Mouse (Mus musculus): Measurements from ENCODE around the gene Qser1. TPM values are rescaled to one million over a fixed set of nuclear protein-coding genes. Genes with fewer than 3 reads are reported as not detected.

Gene Qser1
- polyA plus RNA-seq, 1 experiment = 0.02 TPM

GRCm38 (mm10) chr2:104722021-104722420 is 94.5 kb downstream of the Qser1 start:
- no peaks in the 10 kb centered on the region for H3K4me1 ChIP-seq (ENCODE audit: control insufficient read depth)
- no peaks in the 10 kb centered on the region for H3K27me3 ChIP-seq (ENCODE audit: control insufficient read depth)
- H3K36me3 ChIP-seq (ENCODE audit: control insufficient read depth) = no peaks in the 10 kb centered on the region
- no peak overlapping the region for H3K4me3 ChIP-seq (replicated peaks)
- TF ChIP-seq GATA1 (IDR thresholded peaks at IDR 0.05; ENCODE audit: low read length) (no peak), TAL1 (IDR thresholded peaks at IDR 0.05; ENCODE audit: low read length) (no peak)
- H3K9me3 ChIP-seq (ENCODE audit: control insufficient read depth, low read length) = no peaks in the 10 kb centered on the region

- no peak overlapping the region for H3K4me3 ChIP-seq (replicated peaks)
These were observed 98.7 kb downstream of the Qser1 start for GRCm38 (mm10) chr2:104717827-104718226.

GRCm38 (mm10) chr2:104717231-104717735 is 99.3 kb downstream of the Qser1 start:
- H3K4me3 ChIP-seq (replicated peaks) = no peak overlapping the region
- H3K4me1 ChIP-seq (ENCODE audit: control insufficient read depth) = peaks cover 3% of the 10 kb centered on the region
- H3K9me3 ChIP-seq (ENCODE audit: control insufficient read depth, low read length) = no peaks in the 10 kb centered on the region
- no peak for TF ChIP-seq TAL1 (IDR thresholded peaks at IDR 0.05; ENCODE audit: low read length)
- no peak for TF ChIP-seq GATA1 (IDR thresholded peaks at IDR 0.05; ENCODE audit: low read length)
- H3K27me3 ChIP-seq (ENCODE audit: control insufficient read depth) = peaks cover 9% of the 10 kb centered on the region
- H3K36me3 ChIP-seq (ENCODE audit: control insufficient read depth) = no peaks in the 10 kb centered on the region

More at GRCm38 (mm10) chr2:104717827-104718226, 98.7 kb downstream of the Qser1 start:
- H3K4me1 ChIP-seq (ENCODE audit: control insufficient read depth) = no peaks in the 10 kb centered on the region
- TF ChIP-seq GATA1 (IDR thresholded peaks at IDR 0.05; ENCODE audit: low read length) = no peak
- no peak for TF ChIP-seq TAL1 (IDR thresholded peaks at IDR 0.05; ENCODE audit: low read length)
- H3K36me3 ChIP-seq (ENCODE audit: control insufficient read depth) = no peaks in the 10 kb centered on the region
- no peaks in the 10 kb centered on the region for H3K9me3 ChIP-seq (ENCODE audit: control insufficient read depth, low read length)
- H3K27me3 ChIP-seq (ENCODE audit: control insufficient read depth) = peaks cover 4% of the 10 kb centered on the region; the same call in 1 of the 2 replicates

GRCm38 (mm10) chr2:104716279-104716678 is 100.3 kb downstream of the Qser1 start, which contains the start of gene Pin1rt1:
Pin1rt1 (minus strand) TSS chr2:104716379.
- no peaks in the 10 kb centered on the region for H3K36me3 ChIP-seq (ENCODE audit: control insufficient read depth)
- no peak within 1 kb of the TSS for H3K4me3 ChIP-seq (replicated peaks)
- no peaks in the 10 kb centered on the region for H3K9me3 ChIP-seq (ENCODE audit: control insufficient read depth, low read length)
- H3K4me1 ChIP-seq (ENCODE audit: control insufficient read depth) = peaks cover 13% of the 10 kb centered on the region
- no peak for TF ChIP-seq GATA1 (IDR thresholded peaks at IDR 0.05; ENCODE audit: low read length)
- no peak for TF ChIP-seq TAL1 (IDR thresholded peaks at IDR 0.05; ENCODE audit: low read length)
- peaks cover 19% of the 10 kb centered on the region for H3K27me3 ChIP-seq (ENCODE audit: control insufficient read depth)

GRCm38 (mm10) chr2:104714254-104714691 is 102.3 kb downstream of the Qser1 start:
- no peak overlapping the region for H3K4me3 ChIP-seq (replicated peaks)
- peaks cover 14% of the 10 kb centered on the region for H3K4me1 ChIP-seq (ENCODE audit: control insufficient read depth)
- H3K9me3 ChIP-seq (ENCODE audit: control insufficient read depth, low read length) = no peaks in the 10 kb centered on the region
- no peaks in the 10 kb centered on the region for H3K36me3 ChIP-seq (ENCODE audit: control insufficient read depth)
- peaks cover 36% of the 10 kb centered on the region for H3K27me3 ChIP-seq (ENCODE audit: control insufficient read depth)
- TF ChIP-seq TAL1 (IDR thresholded peaks at IDR 0.05; ENCODE audit: low read length) (no peak), GATA1 (IDR thresholded peaks at IDR 0.05; ENCODE audit: low read length) (no peak)

- peak overlapping the region; percentile 69 for H3K4me3 ChIP-seq (replicated peaks)
- H3K36me3 ChIP-seq (ENCODE audit: control insufficient read depth) = no peaks in the 10 kb centered on the region
- no peak for TF ChIP-seq TAL1 (IDR thresholded peaks at IDR 0.05; ENCODE audit: low read length)
- H3K4me1 ChIP-seq (ENCODE audit: control insufficient read depth) = peaks cover 14% of the 10 kb centered on the region
- peaks cover 36% of the 10 kb centered on the region for H3K27me3 ChIP-seq (ENCODE audit: control insufficient read depth)
- no peaks in the 10 kb centered on the region for H3K9me3 ChIP-seq (ENCODE audit: control insufficient read depth, low read length)
These were observed 104.1 kb downstream of the Qser1 start for GRCm38 (mm10) chr2:104712486-104712809.

- TF ChIP-seq TAL1 (IDR thresholded peaks at IDR 0.05; ENCODE audit: low read length) = no peak
- no peak for TF ChIP-seq GATA1 (IDR thresholded peaks at IDR 0.05; ENCODE audit: low read length)
- Histone ChIP-seq H3K27me3 (ENCODE audit: control insufficient read depth) (peaks cover 36% of the 10 kb centered on the region), H3K9me3 (ENCODE audit: control insufficient read depth, low read length) (no peaks in the 10 kb centered on the region), H3K4me1 (ENCODE audit: control insufficient read depth) (peaks cover 14% of the 10 kb centered on the region), H3K4me3 (replicated peaks) (peak within 1 kb of the TSS; percentile 69), H3K36me3 (ENCODE audit: control insufficient read depth) (no peaks in the 10 kb centered on the region)
These were observed 104.7 kb downstream of the Qser1 start, which contains the start of gene Tcp11l1 for GRCm38 (mm10) chr2:104711585-104712485. Tcp11l1 (minus strand) TSS chr2:104712169.

GRCm38 (mm10) chr2:104710670-104711370 is 105.7 kb downstream of the Qser1 start:
- H3K4me3 ChIP-seq (replicated peaks) = no peak overlapping the region
- peaks cover 14% of the 10 kb centered on the region for H3K4me1 ChIP-seq (ENCODE audit: control insufficient read depth)

More at GRCm38 (mm10) chr2:104710670-104711370, 105.7 kb downstream of the Qser1 start:
- no peak for TF ChIP-seq TAL1 (IDR thresholded peaks at IDR 0.05; ENCODE audit: low read length)
- TF ChIP-seq GATA1 (IDR thresholded peaks at IDR 0.05; ENCODE audit: low read length) = no peak
- H3K27me3 ChIP-seq (ENCODE audit: control insufficient read depth) = peaks cover 36% of the 10 kb centered on the region
- no peaks in the 10 kb centered on the region for H3K9me3 ChIP-seq (ENCODE audit: control insufficient read depth, low read length)
- H3K36me3 ChIP-seq (ENCODE audit: control insufficient read depth) = no peaks in the 10 kb centered on the region

All from erythroblast, embryonic 14.5 days (primary cell).